Mouse (Mus musculus): ENCODE data around the gene Rfx3. TPM values are rescaled to one million over a fixed set of nuclear protein-coding genes. Genes with fewer than 3 reads are reported as not detected.

Gene Rfx3
- polyA plus RNA-seq, 1 experiment from 2014 or later: 28.2 TPM

- Histone ChIP-seq H3K4me1 (no peaks in the 10 kb centered on the region), H3K9me3 (no peaks in the 10 kb centered on the region), H3K27ac (no peak overlapping the region), H3K27me3 (ENCODE audit: poor library complexity, severe bottlenecking) (no peaks in the 10 kb centered on the region), H3K4me3 (no peak overlapping the region), H3K36me3 (replicated peaks) (peaks cover 43% of the 10 kb centered on the region)
- WGBS: 91% methylated on average over 8 of the region's 8 CpGs
- DNase-seq (ENCODE audit: extremely low spot score, low spot score): no peak
Observed at GRCm38 (mm10) chr19:27770716-27771265, 240.2 kb downstream of the Rfx3 start.

- peaks cover 61% of the 10 kb centered on the region for H3K36me3 ChIP-seq (replicated peaks)
- H3K9me3 ChIP-seq: no peaks in the 10 kb centered on the region
- no peaks in the 10 kb centered on the region for H3K4me1 ChIP-seq
- H3K27ac ChIP-seq: no peak overlapping the region
- H3K27me3 ChIP-seq (ENCODE audit: poor library complexity, severe bottlenecking): no peaks in the 10 kb centered on the region
- H3K4me3 ChIP-seq: no peak overlapping the region
- no peak for DNase-seq (ENCODE audit: extremely low spot score, low spot score)
- WGBS: 88% methylated on average over 17 of the region's 17 CpGs
Observed at GRCm38 (mm10) chr19:27768444-27768843, 242.5 kb downstream of the Rfx3 start.

- DNase-seq (ENCODE audit: extremely low spot score, low spot score): no peak
Observed at GRCm38 (mm10) chr19:27760309-27760708, 250.7 kb downstream of the Rfx3 start.

GRCm38 (mm10) chr19:27759347-27759746, 251.6 kb downstream of the Rfx3 start:
- Histone ChIP-seq H3K4me3 (no peak overlapping the region), H3K9me3 (no peaks in the 10 kb centered on the region), H3K27ac (no peak overlapping the region), H3K4me1 (no peaks in the 10 kb centered on the region), H3K27me3 (ENCODE audit: poor library complexity, severe bottlenecking) (no peaks in the 10 kb centered on the region), H3K36me3 (replicated peaks) (peaks cover 14% of the 10 kb centered on the region)
- DNase-seq (ENCODE audit: extremely low spot score, low spot score): no peak
- 92% methylated on average over 8 of the region's 8 CpGs for WGBS

More at GRCm38 (mm10) chr19:27760309-27760708, 250.7 kb downstream of the Rfx3 start:
- Histone ChIP-seq H3K36me3 (replicated peaks) (peaks cover 23% of the 10 kb centered on the region), H3K27me3 (ENCODE audit: poor library complexity, severe bottlenecking) (no peaks in the 10 kb centered on the region), H3K27ac (no peak overlapping the region), H3K4me1 (no peaks in the 10 kb centered on the region), H3K4me3 (no peak overlapping the region), H3K9me3 (no peaks in the 10 kb centered on the region)
- WGBS: 94% methylated on average over 9 of the region's 9 CpGs

- no peak overlapping the region for H3K4me3 ChIP-seq
- 97% methylated on average over 1 of the region's 1 CpGs for WGBS
- H3K36me3 ChIP-seq (replicated peaks): no peaks in the 10 kb centered on the region
- no peaks in the 10 kb centered on the region; the same call in 1 of the 2 replicates for H3K9me3 ChIP-seq
- DNase-seq (ENCODE audit: extremely low spot score, low spot score): no peak
- no peak overlapping the region for H3K27ac ChIP-seq
- no peaks in the 10 kb centered on the region for H3K27me3 ChIP-seq (ENCODE audit: poor library complexity, severe bottlenecking)
- no peaks in the 10 kb centered on the region for H3K4me1 ChIP-seq
Observed at GRCm38 (mm10) chr19:27747301-27747700, 263.7 kb downstream of the Rfx3 start.

GRCm38 (mm10) chr19:27738908-27739307, 272.1 kb downstream of the Rfx3 start:
- 76% methylated on average over 8 of the region's 8 CpGs for WGBS

GRCm38 (mm10) chr19:27736571-27736970, 274.4 kb downstream of the Rfx3 start:
- WGBS: 78% methylated on average over 2 of the region's 2 CpGs
- H3K27me3 ChIP-seq (ENCODE audit: poor library complexity, severe bottlenecking): no peaks in the 10 kb centered on the region
- H3K4me3 ChIP-seq: no peak overlapping the region
- 0 out of 2 replicates have a peak, but pooled peaks cover 3% of the 10 kb centered on the region for H3K4me1 ChIP-seq
- no peaks in the 10 kb centered on the region for H3K36me3 ChIP-seq (replicated peaks)
- DNase-seq (ENCODE audit: extremely low spot score, low spot score): no peak
- no peaks in the 10 kb centered on the region for H3K9me3 ChIP-seq
- no peak overlapping the region for H3K27ac ChIP-seq

More at GRCm38 (mm10) chr19:27738908-27739307, 272.1 kb downstream of the Rfx3 start:
- 0 out of 2 replicates have a peak, but pooled peaks cover 3% of the 10 kb centered on the region for H3K4me1 ChIP-seq
- H3K27me3 ChIP-seq (ENCODE audit: poor library complexity, severe bottlenecking): no peaks in the 10 kb centered on the region
- no peak overlapping the region for H3K4me3 ChIP-seq
- no peaks in the 10 kb centered on the region for H3K9me3 ChIP-seq
- no peak overlapping the region for H3K27ac ChIP-seq
- DNase-seq (ENCODE audit: extremely low spot score, low spot score): no peak
- no peaks in the 10 kb centered on the region for H3K36me3 ChIP-seq (replicated peaks)

- Histone ChIP-seq H3K9me3 (peaks cover 3% of the 10 kb centered on the region; the same call in 1 of the 2 replicates), H3K27ac (no peak overlapping the region)
- WGBS: 82% methylated on average over 11 of the region's 11 CpGs
Observed at GRCm38 (mm10) chr19:27718931-27719330, 292.0 kb downstream of the Rfx3 start.

GRCm38 (mm10) chr19:27716274-27716673, 294.7 kb downstream of the Rfx3 start:
- DNase-seq (ENCODE audit: extremely low spot score, low spot score): no peak
- no peak overlapping the region for H3K4me3 ChIP-seq
- H3K4me1 ChIP-seq: peaks cover 10% of the 10 kb centered on the region
- H3K27ac ChIP-seq: peak overlapping the region; percentile 51; the same call in 1 of the 2 replicates
- H3K27me3 ChIP-seq (ENCODE audit: poor library complexity, severe bottlenecking): no peaks in the 10 kb centered on the region
- no peaks in the 10 kb centered on the region for H3K9me3 ChIP-seq
- no peaks in the 10 kb centered on the region for H3K36me3 ChIP-seq (replicated peaks)

More at GRCm38 (mm10) chr19:27718931-27719330, 292.0 kb downstream of the Rfx3 start:
- no peaks in the 10 kb centered on the region for H3K36me3 ChIP-seq (replicated peaks)
- peaks cover 10% of the 10 kb centered on the region for H3K4me1 ChIP-seq
- H3K4me3 ChIP-seq: no peak overlapping the region
- no peak for DNase-seq (ENCODE audit: extremely low spot score, low spot score)
- no peaks in the 10 kb centered on the region for H3K27me3 ChIP-seq (ENCODE audit: poor library complexity, severe bottlenecking)

Data from forebrain, embryonic 10.5 days (tissue).